Mouse (Mus musculus): ENCODE measurements at regions not wholly inside any gene's neighbourhood (a gene's known extent, or its start where the extent isn't known, plus 50 kb on each side); places are given as distances from the start of the nearest gene placed in this dataset.

GRCm38 (mm10) chr11:32978899-32979298, 154.5 kb upstream of the Smim23 start:
- no peak for DNase-seq

GRCm38 (mm10) chr11:32976572-32976971, 152.2 kb upstream of the Smim23 start:
- no peak for DNase-seq

GRCm38 (mm10) chr11:32973453-32973852, 149.0 kb upstream of the Smim23 start:
- no peak for DNase-seq

GRCm38 (mm10) chr11:32965418-32965817, 141.0 kb upstream of the Smim23 start:
- DNase-seq = peak; percentile 75 to 80

DNA sequence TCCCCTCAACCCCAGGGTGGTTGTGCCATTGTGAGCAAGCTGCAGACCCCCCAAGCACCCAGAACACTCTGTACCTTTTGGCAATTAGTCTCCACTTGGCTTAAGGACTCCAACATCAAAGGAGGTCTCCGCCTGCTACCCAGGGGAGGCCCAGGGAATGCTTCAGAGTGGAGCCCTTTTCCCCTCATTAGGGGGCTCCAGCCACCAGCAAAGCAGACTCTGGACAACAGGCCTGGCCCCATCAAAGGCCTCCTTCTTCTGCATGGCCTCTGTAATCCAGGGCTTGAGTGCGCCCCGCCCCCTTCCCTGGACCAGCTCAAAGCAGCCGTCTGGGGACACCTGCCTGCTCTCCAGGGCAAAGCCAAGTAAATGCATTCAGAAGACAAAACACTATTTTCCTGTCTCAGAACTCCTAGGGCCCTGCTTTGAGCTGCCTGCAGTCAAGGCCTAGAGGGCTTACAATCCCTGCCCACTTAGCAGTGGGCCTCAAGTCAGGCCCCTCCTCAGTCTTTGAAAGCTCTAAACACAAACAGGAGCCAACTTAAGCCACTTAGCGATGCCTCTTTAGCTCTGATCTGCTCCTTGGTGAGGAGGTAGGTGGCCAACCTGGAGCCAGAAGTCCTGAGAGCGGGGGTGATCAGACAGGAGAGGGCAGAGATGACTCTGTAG, 139.4 kb upstream of the Smim23 start:
- peak in 1 of 2 experiments; percentile 33 for DNase-seq

- peak in 1 of 2 experiments; percentile 29 for DNase-seq
Measured at GRCm38 (mm10) chr11:32961600-32961999, 137.2 kb upstream of the Smim23 start.

- no peak for DNase-seq
Measured at GRCm38 (mm10) chr11:32958961-32959360, 134.6 kb upstream of the Smim23 start.

DNA sequence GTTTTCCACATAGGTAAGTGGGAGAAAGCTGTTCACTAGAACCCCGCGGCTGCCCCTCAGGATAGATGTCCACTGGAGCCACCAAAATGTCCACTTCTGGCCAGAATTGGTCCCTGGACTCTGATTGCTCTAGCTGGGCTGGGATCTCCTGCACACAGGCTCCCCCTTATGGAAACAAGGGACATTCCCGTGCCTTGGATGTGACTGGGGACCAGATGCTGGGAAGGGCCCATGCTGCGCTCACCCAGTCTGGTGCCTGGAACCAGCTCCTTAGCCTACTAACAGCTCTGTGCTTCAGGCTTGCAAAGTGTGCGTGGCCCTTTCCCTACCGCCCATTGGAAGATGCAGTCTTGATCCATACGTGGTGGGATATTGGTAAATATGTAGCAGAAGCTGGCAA, 132.6 kb upstream of the Smim23 start:
- peak; percentile 88 to 91 for DNase-seq

- DNase-seq = no peak
Measured at GRCm38 (mm10) chr11:32952271-32952670, 127.9 kb upstream of the Smim23 start.

- DNase-seq = no peak
Measured at GRCm38 (mm10) chr11:32948132-32948531, 123.7 kb upstream of the Smim23 start.

- peak; percentile 56 to 69 for DNase-seq
Measured at GRCm38 (mm10) chr11:32946481-32947001, 122.1 kb upstream of the Smim23 start.

GRCm38 (mm10) chr11:32945071-32945470, 120.7 kb upstream of the Smim23 start:
- no peak for DNase-seq

DNA sequence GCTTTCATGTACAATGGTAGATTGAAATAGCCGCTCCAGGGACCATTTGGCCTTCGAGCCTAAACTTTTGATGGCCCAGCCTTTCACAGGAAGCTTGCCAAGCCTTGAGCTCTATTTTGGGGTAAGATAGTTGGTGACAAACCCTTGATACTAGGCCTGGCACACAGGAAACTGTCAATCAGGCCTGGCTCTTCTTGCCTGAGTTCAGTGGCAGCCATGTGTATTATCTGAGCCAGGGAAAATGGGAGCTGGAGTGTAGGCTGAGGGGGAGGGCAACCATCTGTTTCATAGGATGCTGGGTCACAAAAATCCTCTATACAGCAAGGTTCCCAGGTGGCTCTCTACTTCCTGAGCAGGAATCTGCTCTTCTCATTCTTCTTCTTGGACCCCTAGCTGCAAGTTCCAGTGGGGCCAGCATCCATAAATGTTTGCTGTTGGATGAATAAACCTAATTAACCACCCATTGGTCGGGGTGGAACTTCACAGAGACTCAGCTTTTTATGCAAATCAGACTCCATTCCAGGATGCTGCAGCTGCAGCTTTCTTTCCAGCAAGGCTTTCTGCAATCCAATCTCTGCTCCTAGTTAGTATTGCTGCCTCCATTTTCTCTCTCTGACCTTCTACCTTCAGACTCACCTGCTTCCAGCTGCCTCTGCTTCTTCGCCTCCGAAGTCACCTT, 117.1 kb upstream of the Smim23 start:
- DNase-seq = peak; percentile 50 to 54

DNA sequence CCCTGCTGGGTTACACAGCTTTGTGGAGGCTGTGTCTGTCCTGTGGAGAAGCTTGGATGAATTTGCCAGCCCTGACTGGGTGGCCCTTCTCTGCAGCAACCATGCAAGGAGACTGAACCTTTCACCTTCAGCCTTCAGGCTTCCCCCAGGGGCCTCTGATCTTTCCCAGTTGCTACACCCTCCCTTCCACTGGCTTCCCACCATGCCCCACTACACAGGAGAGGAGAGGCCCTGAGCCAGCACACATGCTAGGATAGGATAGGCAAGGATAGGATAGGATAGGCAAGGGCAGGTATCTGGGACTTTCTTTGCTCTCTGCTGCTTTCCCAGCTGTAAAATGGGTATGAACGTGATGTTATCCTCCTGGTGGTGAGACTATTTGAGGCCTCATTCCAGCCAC, 114.7 kb upstream of the Smim23 start:
- DNase-seq = no peak

DNA sequence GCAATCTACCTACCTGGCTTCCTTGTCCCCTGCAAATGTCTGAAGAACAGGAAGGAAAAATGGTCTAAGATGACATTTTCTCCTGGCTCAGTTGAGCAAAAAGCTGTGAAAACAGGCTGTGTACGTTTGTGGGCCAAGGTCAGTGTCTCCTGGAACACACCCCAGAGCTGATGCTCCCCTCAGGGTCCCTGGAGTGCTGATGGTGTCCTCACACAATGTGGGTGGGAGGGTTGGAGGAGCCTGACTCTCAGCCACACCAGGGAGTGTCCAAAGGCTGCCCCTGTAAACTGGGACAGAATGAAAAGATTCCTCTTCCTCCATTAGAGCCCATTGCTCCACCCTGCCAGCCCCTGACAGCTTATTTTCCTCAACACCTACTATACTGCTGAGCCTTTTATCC, 112.8 kb upstream of the Smim23 start:
- no peak for DNase-seq

GRCm38 (mm10) chr11:32931928-32932327, 107.5 kb upstream of the Smim23 start:
- DNase-seq = no peak

DNA sequence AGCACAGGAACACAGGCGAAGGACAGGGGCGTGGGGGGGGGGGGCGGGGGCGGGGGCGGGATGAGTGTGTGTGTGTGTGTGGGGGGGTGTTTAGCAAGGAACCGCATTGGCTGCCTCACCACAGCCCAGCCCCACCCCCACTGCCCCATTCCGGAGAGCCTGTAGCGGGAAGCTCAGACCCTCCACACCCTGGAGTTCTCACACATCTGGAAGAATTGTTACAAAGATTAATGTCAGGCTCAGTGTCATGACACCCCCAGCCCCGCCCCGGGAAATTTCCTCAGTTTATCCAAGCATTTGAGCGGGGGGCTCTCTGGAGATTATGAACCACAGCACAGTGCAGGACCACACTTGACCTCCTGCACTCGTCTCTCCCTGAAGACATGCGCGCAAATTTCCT, 106.6 kb upstream of the Smim23 start:
- no peak for DNase-seq

GRCm38 (mm10) chr11:32928837-32929236, 104.4 kb upstream of the Smim23 start:
- DNase-seq = no peak

DNA sequence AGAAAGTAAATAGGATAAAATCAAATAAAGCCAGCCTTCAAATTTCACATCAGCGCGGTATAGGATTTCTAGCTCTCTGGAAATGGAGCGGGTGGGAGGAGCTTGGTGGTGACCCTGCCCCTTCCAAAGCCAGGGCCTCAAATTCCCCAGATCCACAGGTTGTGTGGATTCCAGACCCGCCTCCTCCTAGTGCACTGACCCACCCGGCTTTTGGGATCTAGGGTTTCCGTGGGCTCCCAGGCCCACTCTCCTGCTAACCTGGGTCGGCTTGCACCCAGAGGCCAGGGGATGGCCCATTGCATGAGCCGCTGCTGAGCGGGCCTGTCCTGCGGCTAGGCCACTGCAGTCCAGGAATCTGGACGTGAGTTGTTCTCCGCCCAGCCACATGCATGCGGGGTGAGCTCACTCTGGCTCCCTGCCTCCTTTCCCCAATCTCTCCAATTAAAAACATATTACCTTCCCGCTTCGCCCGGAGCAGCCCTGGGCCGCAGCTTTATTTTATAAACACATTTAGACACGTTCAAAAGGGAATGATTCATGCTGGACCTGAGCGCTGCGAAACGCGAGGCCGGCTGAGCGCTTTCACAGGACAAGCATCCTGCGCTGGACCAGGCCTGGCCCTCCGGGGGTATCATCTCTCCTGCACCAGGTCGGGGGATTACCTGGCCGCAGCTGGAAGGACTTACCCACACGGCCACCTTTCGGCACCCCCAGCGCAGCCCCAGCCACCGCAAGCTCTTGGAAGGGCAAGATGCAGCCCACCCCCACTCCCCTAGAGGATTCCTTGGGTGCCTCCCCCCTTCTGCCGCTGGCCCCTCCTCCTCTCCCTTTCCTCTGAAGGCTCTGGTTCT, 101.2 kb upstream of the Smim23 start:
- no peak for DNase-seq

GRCm38 (mm10) chr11:32924932-32925331, 100.5 kb upstream of the Smim23 start:
- no peak for DNase-seq

DNA sequence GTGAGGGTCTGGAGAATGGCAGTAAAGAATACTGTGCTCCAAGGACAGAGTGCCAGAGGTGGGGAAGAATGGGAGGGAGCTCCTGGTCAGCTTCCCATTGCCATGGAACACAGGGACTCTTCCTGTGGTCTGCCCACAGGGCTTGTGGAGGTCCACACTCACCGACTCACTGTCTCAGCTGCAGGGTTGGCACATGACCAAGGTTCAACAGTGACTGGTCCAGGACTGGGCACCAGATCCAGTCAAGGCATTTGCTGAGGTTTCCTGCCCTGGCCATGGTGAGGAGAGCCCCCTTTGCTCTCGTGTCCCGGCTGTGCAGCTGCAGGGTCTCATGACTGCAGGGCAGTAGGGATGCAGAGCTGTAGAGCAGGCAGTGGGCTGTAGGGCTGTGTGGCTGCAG, 88.7 kb upstream of the Smim23 start:
- DNase-seq = peak in 1 of 2 experiments; percentile 41

DNA sequence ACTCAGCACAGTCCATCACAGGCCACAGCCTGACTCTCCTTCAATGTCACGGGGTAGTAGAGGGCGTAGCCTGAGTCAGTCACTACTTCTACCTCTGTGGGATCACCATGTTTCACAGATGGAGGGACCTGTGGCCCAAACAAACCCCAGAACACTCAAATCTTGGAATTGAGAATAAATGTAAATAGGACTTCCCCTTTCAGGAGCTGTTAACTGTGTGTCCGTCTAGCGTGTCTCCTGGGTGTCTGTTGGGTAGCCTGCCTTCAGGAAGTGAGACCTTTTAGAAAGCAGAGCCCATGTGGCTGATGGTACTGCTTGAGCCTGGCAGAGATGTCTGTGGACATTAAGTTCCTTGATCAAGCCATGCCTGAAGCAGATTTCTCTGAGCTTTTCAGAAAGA, 87.4 kb upstream of the Smim23 start:
- no peak for DNase-seq

GRCm38 (mm10) chr11:32908723-32909411, 84.5 kb upstream of the Smim23 start:
- no peak for DNase-seq

Data from cerebellum, postnatal 25 days (tissue).